Mouse (Mus musculus): ENCODE data around the gene Scgb2b12. TPM values are rescaled to one million over a fixed set of nuclear protein-coding genes. Genes with fewer than 3 reads are reported as not detected.
"Not testable (repeated sequence)": the region's sequence is repeated elsewhere in the genome, so short reads cannot be mapped to it uniquely, and the experiment has no call there.

Gene Scgb2b12
- not detected in 2 replicates for polyA plus RNA-seq (2012; ENCODE audit: insufficient read depth, insufficient read length, low replicate concordance, missing spikeins)

DNA sequence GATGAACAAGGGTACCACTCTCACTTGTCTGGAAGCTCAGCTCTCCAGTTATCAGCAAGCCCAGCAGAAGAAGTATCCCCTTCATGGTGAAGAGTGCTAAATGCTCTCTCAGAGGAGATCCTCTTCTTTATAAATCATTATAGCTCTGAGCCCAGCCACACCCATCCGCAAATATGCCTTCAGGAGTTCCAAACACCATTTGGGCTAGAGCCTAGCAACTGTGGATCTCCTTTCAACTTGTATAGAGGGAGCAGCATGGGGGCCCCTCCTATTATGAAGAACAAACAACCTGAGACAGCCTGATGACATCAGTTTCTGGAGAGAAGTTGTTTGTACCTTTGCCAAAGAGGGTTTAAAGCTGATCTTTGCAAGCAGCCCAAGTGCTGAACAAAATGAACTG is at the start of gene Scgb2b12:
Gene Scgb2b12, minus strand, starts transcription at position 101 of the 400 bp plus-strand sequence.
- H3K4me3 ChIP-seq (ENCODE audit: insufficient read depth, low read depth, low read length); H3K27ac ChIP-seq (ENCODE audit: insufficient read depth, low read depth, low read length); H3K4me1 ChIP-seq (ENCODE audit: control insufficient read depth, insufficient read depth, low read length): not testable (repeated sequence)
- WGBS, result 78% methylated on average over 1 of the region's 1 CpGs

- H3K4me1 ChIP-seq (ENCODE audit: control insufficient read depth, insufficient read depth, low read length); H3K4me3 ChIP-seq (ENCODE audit: insufficient read depth, low read depth, low read length); H3K27ac ChIP-seq (ENCODE audit: insufficient read depth, low read depth, low read length): not testable (repeated sequence)
- WGBS, result 82% methylated on average over 2 of the region's 3 CpGs
These were observed 6.8 kb upstream of the Scgb2b12 start, which contains the start of gene Scgb1b12 for GRCm38 (mm10) chr7:32333882-32334281. Scgb1b12 (plus strand) TSS chr7:32334182.

Other genes starting within 250 kb of the Scgb2b12 start
- gene Scgb1b10, start 226.4 kb downstream of the Scgb2b12 start, polyA plus RNA-seq (2012; ENCODE audit: insufficient read depth, insufficient read length, low replicate concordance, missing spikeins), result not detected in 2 replicates
- not detected in 2 replicates for gene Scgb2b11, start 116.1 kb downstream of the Scgb2b12 start, polyA plus RNA-seq (2012; ENCODE audit: insufficient read depth, insufficient read length, low replicate concordance, missing spikeins)
- not detected in 2 replicates for gene Scgb1b11, start 104.4 kb downstream of the Scgb2b12 start, polyA plus RNA-seq (2012; ENCODE audit: insufficient read depth, insufficient read length, low replicate concordance, missing spikeins)
- not detected in 2 replicates for gene Scgb1b12, start 6.9 kb upstream of the Scgb2b12 start, polyA plus RNA-seq (2012; ENCODE audit: insufficient read depth, insufficient read length, low replicate concordance, missing spikeins)
- not detected in 2 replicates for gene Scgb1b29, start 114.3 kb upstream of the Scgb2b12 start, polyA plus RNA-seq (2012; ENCODE audit: insufficient read depth, insufficient read length, low replicate concordance, missing spikeins)